Mouse (Mus musculus) heart, adult 9 months (tissue): ENCODE data around the gene Tars.

Experiments
- DNase-seq, 2 experiments: peaks; one replicate each; pipeline ENCODE4 v3.0.0; 2022; ENCODE audit warnings: low spot score in 2 of 2

The Tars gene

GRCm38 (mm10) chr15:11399356-11400067, at the start of gene Tars:
Gene Tars, minus strand, starts transcription at chr15:11399665.
- peak; percentile 99 for DNase-seq

- DNase-seq, result peak; percentile 4 to 25
Observed at GRCm38 (mm10) chr15:11437361-11437760, 37.9 kb upstream of the Tars start.

GRCm38 (mm10) chr15:11436709-11437280, 37.3 kb upstream of the Tars start:
- peak; percentile 31 to 39 for DNase-seq

GRCm38 (mm10) chr15:11426899-11427298, 27.4 kb upstream of the Tars start:
- DNase-seq, result no peak

GRCm38 (mm10) chr15:11413484-11413883, 14.0 kb upstream of the Tars start:
- DNase-seq, result no peak

GRCm38 (mm10) chr15:11412542-11412941, 13.1 kb upstream of the Tars start:
- DNase-seq, result no peak

- no peak for DNase-seq
Observed at GRCm38 (mm10) chr15:11411846-11412245, 12.4 kb upstream of the Tars start.

GRCm38 (mm10) chr15:11408155-11408826, 8.8 kb upstream of the Tars start:
- no peak for DNase-seq

GRCm38 (mm10) chr15:11407381-11407780, 7.9 kb upstream of the Tars start:
- DNase-seq, result peak; percentile 18 to 40

- DNase-seq, result no peak
Observed at GRCm38 (mm10) chr15:11406769-11407168, 7.3 kb upstream of the Tars start.

- DNase-seq, result no peak
Observed at GRCm38 (mm10) chr15:11398676-11399350, 652 bp downstream of the Tars start.

- no peak for DNase-seq
Observed at GRCm38 (mm10) chr15:11396421-11396820, 3.0 kb downstream of the Tars start.

- DNase-seq, result no peak
Observed at GRCm38 (mm10) chr15:11392903-11393302, 6.6 kb downstream of the Tars start.

GRCm38 (mm10) chr15:11383796-11384195, 15.7 kb downstream of the Tars start:
- DNase-seq, result no peak

- no peak for DNase-seq
Observed at GRCm38 (mm10) chr15:11382585-11382984, 16.9 kb downstream of the Tars start.

- DNase-seq, result no peak
Observed at GRCm38 (mm10) chr15:11380616-11381015, 18.8 kb downstream of the Tars start.

GRCm38 (mm10) chr15:11380087-11380530, 19.4 kb downstream of the Tars start:
- DNase-seq, result no peak

- DNase-seq, result no peak
Observed at GRCm38 (mm10) chr15:11379431-11380086, 19.9 kb downstream of the Tars start.

GRCm38 (mm10) chr15:11370477-11371085, 28.9 kb downstream of the Tars start:
- DNase-seq, result no peak

- DNase-seq, result no peak
Observed at GRCm38 (mm10) chr15:11369572-11369971, 29.9 kb downstream of the Tars start.

GRCm38 (mm10) chr15:11364795-11365194, 34.7 kb downstream of the Tars start:
- DNase-seq, result no peak
